Mouse (Mus musculus): ENCODE results near the gene Btbd17. TPM values are rescaled to one million over a fixed set of nuclear protein-coding genes. Genes with fewer than 3 reads are reported as not detected.
A peak's percentile ranks its signal among the peaks of the same experiment; 100 is the strongest.

The Btbd17 gene
- polyA plus RNA-seq, 1 experiment from 2014 or later = not detected

DNA sequence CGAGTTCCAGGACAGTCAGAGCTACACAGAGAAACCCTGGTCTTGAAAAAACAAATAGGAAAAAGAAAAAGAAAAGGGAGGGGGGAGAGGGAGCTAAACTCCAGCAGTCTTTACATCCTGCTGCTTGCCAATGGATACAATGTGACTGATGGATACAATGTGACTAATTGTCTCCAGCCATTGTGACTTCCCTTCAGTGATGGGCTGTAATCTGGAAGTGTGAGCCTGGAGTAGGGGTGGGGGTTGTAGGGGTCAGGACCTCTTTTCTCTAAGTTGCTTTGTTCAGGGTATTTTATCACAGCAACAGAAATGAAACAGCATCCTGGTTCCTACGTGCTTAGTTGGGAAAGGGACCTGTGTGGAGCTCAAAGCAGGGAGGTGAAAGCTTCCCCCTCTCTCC is 23.4 kb upstream of the Btbd17 start:
- ATAC-seq (no peak), DNase-seq (no peak)
- Histone ChIP-seq H3K4me1 (ENCODE audit: insufficient read depth) (peaks cover 7% of the 10 kb centered on the region), H3K9me3 (ENCODE audit: low read length) (no peaks in the 10 kb centered on the region), H3K27ac (ENCODE audit: low read depth) (no peak overlapping the region), H3K9ac (replicated peaks) (no peak overlapping the region), H3K27me3 (ENCODE audit: insufficient read depth, low read length) (no peaks in the 10 kb centered on the region), H3K4me3 (ENCODE audit: low read depth, low read length) (no peak overlapping the region), H3K36me3 (replicated peaks; ENCODE audit: insufficient read depth, low read length) (no peaks in the 10 kb centered on the region), H3K4me2 (ENCODE audit: low read depth, low read length) (no peak overlapping the region)
- TF ChIP-seq CTCF (IDR thresholded peaks at IDR 0.05; ENCODE audit: low read depth) (no peak), EP300 (IDR thresholded peaks at IDR 0.05; ENCODE audit: low read depth) (no peak)
- WGBS (ENCODE audit: insufficient replicate concordance) = 73% methylated on average over 2 of the region's 2 CpGs

DNA sequence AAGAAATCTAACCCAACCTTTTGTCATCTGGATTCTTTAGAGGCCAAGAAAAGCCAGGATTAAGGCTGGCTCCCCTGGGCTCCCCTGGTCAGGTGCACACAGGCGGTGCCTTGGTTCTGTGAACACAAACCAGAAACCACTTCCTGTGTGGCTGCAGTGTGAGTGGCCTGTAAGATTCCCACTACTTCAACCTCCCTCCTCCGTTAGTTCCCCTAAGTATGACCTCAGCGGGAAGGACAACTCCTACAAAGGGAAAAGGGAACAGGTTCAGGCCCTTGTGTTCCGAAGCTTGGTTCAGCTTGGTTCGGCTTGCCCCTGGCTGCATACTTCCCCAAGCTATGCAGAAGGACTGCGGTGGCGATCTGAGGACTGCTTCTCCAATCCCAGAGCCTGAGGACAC is 22.4 kb upstream of the Btbd17 start:
- Histone ChIP-seq H3K9ac (replicated peaks) (no peak overlapping the region), H3K27ac (ENCODE audit: low read depth) (no peak overlapping the region), H3K27me3 (ENCODE audit: insufficient read depth, low read length) (no peaks in the 10 kb centered on the region), H3K36me3 (replicated peaks; ENCODE audit: insufficient read depth, low read length) (no peaks in the 10 kb centered on the region), H3K4me1 (ENCODE audit: insufficient read depth) (peaks cover 7% of the 10 kb centered on the region), H3K9me3 (ENCODE audit: low read length) (no peaks in the 10 kb centered on the region), H3K4me2 (ENCODE audit: low read depth, low read length) (no peak overlapping the region), H3K4me3 (ENCODE audit: low read depth, low read length) (no peak overlapping the region)
- ATAC-seq (no peak; the same call in 1 of the 2 replicates), DNase-seq (no peak)
- TF ChIP-seq CTCF (IDR thresholded peaks at IDR 0.05; ENCODE audit: low read depth) (no peak), EP300 (IDR thresholded peaks at IDR 0.05; ENCODE audit: low read depth) (no peak)
- 51% methylated on average over 7 of the region's 7 CpGs for WGBS (ENCODE audit: insufficient replicate concordance)

DNA sequence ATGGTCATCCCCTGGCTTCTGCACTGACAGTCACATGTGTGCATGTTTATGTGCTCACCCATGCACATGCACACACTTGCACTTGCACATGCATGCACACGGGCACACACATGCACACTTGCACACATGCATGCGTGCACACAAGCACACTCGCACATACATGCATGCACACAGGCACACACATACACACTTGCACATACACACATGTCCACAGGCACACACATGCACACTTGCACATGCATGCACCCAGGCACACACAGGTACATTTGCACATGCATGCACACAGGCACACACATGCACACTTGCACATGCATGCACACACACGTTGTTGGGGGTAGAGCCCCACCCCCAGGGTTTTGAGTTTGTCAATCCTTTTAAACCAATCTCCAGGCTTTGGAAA is 21.2 kb upstream of the Btbd17 start:
- Histone ChIP-seq H3K36me3 (replicated peaks; ENCODE audit: insufficient read depth, low read length) (no peaks in the 10 kb centered on the region), H3K4me1 (ENCODE audit: insufficient read depth) (peaks cover 7% of the 10 kb centered on the region; the same call in 1 of the 2 replicates), H3K27me3 (ENCODE audit: insufficient read depth, low read length) (no peaks in the 10 kb centered on the region), H3K4me2 (ENCODE audit: low read depth, low read length) (no peak overlapping the region), H3K9ac (replicated peaks) (no peak overlapping the region), H3K4me3 (ENCODE audit: low read depth, low read length) (no peak overlapping the region), H3K9me3 (ENCODE audit: low read length) (no peaks in the 10 kb centered on the region), H3K27ac (ENCODE audit: low read depth) (no peak overlapping the region)
- DNase-seq (no peak), ATAC-seq (no peak)
- no peak for TF ChIP-seq CTCF (IDR thresholded peaks at IDR 0.05; ENCODE audit: low read depth)
- whole genome bisulfite sequencing (ENCODE audit: insufficient replicate concordance) = 76% methylated on average over 4 of the region's 4 CpGs

DNA sequence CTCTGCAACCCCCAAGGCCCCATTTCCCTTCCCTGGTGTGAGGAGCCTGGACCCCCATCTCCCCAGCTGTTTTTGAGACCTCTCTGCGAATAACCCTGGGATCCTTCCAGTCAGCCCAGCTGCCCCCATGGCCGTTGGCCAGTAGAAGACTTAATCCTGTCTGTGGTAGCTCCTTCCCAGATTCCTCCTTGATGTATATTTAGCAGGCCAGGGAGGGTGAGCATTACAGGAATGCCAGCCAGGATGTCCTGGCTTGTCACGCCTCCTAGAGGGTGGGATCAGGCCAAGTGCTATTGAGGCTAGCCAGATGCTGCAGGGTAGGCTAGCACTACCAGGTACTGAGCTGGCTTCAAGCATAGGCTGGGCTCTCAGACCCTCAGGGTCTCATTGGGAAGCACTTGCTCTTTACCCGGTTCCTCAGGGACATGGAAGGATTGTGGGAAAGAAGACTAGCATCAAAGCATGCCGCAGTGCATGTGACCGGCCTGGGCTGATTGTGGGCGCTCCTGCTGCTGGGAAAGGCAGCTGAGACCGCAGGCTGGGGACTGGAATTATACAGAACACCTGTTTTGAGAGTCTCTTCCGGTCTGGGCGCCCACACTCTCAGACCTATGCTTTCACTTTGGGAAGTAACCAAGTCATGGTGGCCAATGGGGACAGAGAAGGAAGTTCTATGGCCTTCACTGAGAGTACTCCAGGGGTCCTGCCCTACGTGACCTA is 19.3 kb upstream of the Btbd17 start:
- TF ChIP-seq CTCF (IDR thresholded peaks at IDR 0.05; ENCODE audit: low read depth) (no peak), EP300 (IDR thresholded peaks at IDR 0.05; ENCODE audit: low read depth) (no peak)
- H3K4me2 ChIP-seq (ENCODE audit: low read depth, low read length) = no peak overlapping the region
- no peak overlapping the region for H3K4me3 ChIP-seq (ENCODE audit: low read depth, low read length)
- WGBS (ENCODE audit: insufficient replicate concordance) = 68% methylated on average over 11 of the region's 11 CpGs
- no peak for ATAC-seq
- H3K27ac ChIP-seq (ENCODE audit: low read depth) = no peak overlapping the region
- H3K9ac ChIP-seq (replicated peaks) = no peak overlapping the region
- H3K36me3 ChIP-seq (replicated peaks; ENCODE audit: insufficient read depth, low read length) = no peaks in the 10 kb centered on the region
- no peaks in the 10 kb centered on the region for H3K27me3 ChIP-seq (ENCODE audit: insufficient read depth, low read length)
- H3K4me1 ChIP-seq (ENCODE audit: insufficient read depth) = peaks cover 4% of the 10 kb centered on the region; the same call in 1 of the 2 replicates
- H3K9me3 ChIP-seq (ENCODE audit: low read length) = no peaks in the 10 kb centered on the region
- no peak for DNase-seq

DNA sequence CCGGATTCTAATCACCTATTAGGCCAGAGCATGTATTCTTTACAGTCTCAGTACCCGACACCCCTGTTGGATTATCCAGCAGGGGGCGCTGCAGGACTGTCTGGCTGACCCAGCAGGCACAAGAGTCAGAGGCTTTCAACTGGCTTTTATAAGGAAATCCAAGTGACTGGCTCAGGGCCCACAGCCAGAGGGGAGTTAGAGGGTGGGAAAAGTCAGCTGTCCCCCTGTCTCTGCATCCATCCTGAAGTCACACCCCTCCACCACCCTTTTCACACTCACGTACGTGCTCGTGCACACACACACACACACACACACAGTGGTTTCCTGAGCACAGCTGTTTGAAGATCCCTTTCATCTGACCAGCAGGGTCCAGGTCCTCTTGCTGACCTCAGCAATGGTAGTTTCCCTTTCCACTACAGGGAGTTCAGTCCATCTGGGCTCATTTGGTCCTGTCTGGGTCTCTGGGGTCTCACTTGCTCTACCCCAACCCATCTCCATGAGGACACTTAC is 17.0 kb upstream of the Btbd17 start:
- Histone ChIP-seq H3K36me3 (replicated peaks; ENCODE audit: insufficient read depth, low read length) (no peaks in the 10 kb centered on the region), H3K9me3 (ENCODE audit: low read length) (no peaks in the 10 kb centered on the region), H3K9ac (replicated peaks) (no peak overlapping the region), H3K4me1 (ENCODE audit: insufficient read depth) (peaks cover 4% of the 10 kb centered on the region; the same call in 1 of the 2 replicates), H3K27ac (ENCODE audit: low read depth) (no peak overlapping the region), H3K4me3 (ENCODE audit: low read depth, low read length) (no peak overlapping the region), H3K4me2 (ENCODE audit: low read depth, low read length) (no peak overlapping the region), H3K27me3 (ENCODE audit: insufficient read depth, low read length) (no peaks in the 10 kb centered on the region)
- TF ChIP-seq CTCF (IDR thresholded peaks at IDR 0.05; ENCODE audit: low read depth) (peak; percentile 95), EP300 (IDR thresholded peaks at IDR 0.05; ENCODE audit: low read depth) (no peak)
- ATAC-seq (peak; percentile 48), DNase-seq (peak; percentile 92)
- WGBS (ENCODE audit: insufficient replicate concordance) = 10% methylated on average over 6 of the region's 6 CpGs

DNA sequence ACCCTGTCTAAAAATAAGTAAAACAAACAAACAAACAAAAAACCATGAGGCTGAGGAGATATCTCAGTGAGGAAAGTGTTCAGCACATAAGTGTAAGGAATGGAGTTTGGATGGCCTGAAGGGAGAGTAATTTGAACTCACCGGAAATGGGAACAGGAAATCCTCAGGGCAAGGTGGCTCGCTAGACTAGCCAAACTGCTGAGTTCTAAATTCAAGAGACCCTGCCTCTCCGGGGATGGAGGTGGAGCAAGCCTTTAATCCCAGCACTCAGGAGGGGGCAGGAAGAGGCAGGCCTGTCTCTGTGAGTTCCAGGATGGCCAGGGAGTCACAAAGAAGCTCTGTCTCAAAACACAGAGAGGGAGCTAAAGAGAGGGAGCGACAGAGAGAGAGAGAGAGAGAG is 14.6 kb upstream of the Btbd17 start:
- H3K9me3 ChIP-seq (ENCODE audit: low read length) = no peaks in the 10 kb centered on the region
- WGBS (ENCODE audit: insufficient replicate concordance) = 21% methylated on average over 4 of the region's 4 CpGs
- no peak overlapping the region for H3K9ac ChIP-seq (replicated peaks)
- no peak overlapping the region for H3K27ac ChIP-seq (ENCODE audit: low read depth)
- no peaks in the 10 kb centered on the region for H3K36me3 ChIP-seq (replicated peaks; ENCODE audit: insufficient read depth, low read length)
- TF ChIP-seq EP300 (IDR thresholded peaks at IDR 0.05; ENCODE audit: low read depth) (no peak), CTCF (IDR thresholded peaks at IDR 0.05; ENCODE audit: low read depth) (no peak)
- no peak overlapping the region for H3K4me3 ChIP-seq (ENCODE audit: low read depth, low read length)
- H3K4me1 ChIP-seq (ENCODE audit: insufficient read depth) = peaks cover 12% of the 10 kb centered on the region
- no peak for DNase-seq
- no peak overlapping the region for H3K4me2 ChIP-seq (ENCODE audit: low read depth, low read length)
- 0 out of 2 replicates have a peak, but pooled peaks have one; percentile 6 for ATAC-seq
- H3K27me3 ChIP-seq (ENCODE audit: insufficient read depth, low read length) = no peaks in the 10 kb centered on the region
